Mouse (Mus musculus) stomach, postnatal 0 days (tissue): ENCODE results near the gene 9330159F19Rik. TPM values are rescaled to one million over a fixed set of nuclear protein-coding genes. Genes with fewer than 3 reads are reported as not detected.
A peak's percentile ranks its signal among the peaks of the same experiment; 100 is the strongest.

Experiments
- ATAC-seq: fragments of 200-750 bp; cut with Nextera tagmentation; 2 replicates; pipeline ENCODE4 v1.8.0; 2017; ENCODE audit not compliant: low FRiP score, low TSS enrichment
- DNase-seq: peaks from one replicate; pipeline ENCODE4 v3.0.0-alpha.2; 2016; ENCODE audit warnings: low spot score
- H3K27ac ChIP-seq: fragments of 300-500 bp; sonication (generic); replicated peaks from 2 replicates; pipeline ENCODE4 v1.5.1; 2014; ENCODE audit warnings: mild to moderate bottlenecking, control low read depth
- H3K27me3 ChIP-seq: fragments of 300-500 bp; sonication (generic); 2 replicates; pipeline ENCODE4 v1.6.1; 2014; ENCODE audit warnings: low read length; ENCODE audit not compliant: control insufficient read depth, insufficient read depth
- H3K36me3 ChIP-seq: fragments of 300-500 bp; sonication (generic); 2 replicates; pipeline ENCODE4 v1.6.1; 2014; ENCODE audit warnings: low read length, mixed read lengths; ENCODE audit not compliant: control insufficient read depth, insufficient read depth
- H3K4me1 ChIP-seq: fragments of 300-500 bp; sonication (generic); replicated peaks from 2 replicates; pipeline ENCODE4 v1.6.1; 2014; ENCODE audit warnings: antibody characterized with exemption; ENCODE audit not compliant: control insufficient read depth, insufficient read depth
- H3K4me2 ChIP-seq: fragments of 300-500 bp; sonication (generic); replicated peaks from 2 replicates; pipeline ENCODE4 v1.6.1; 2014; ENCODE audit warnings: low read depth, mild to moderate bottlenecking, control low read depth, moderate library complexity
- H3K4me3 ChIP-seq: fragments of 300-500 bp; sonication (generic); 2 replicates; pipeline ENCODE4 v1.5.1; 2014; ENCODE audit warnings: low read depth, low read length, control low read depth
- H3K9ac ChIP-seq: fragments of 300-500 bp; sonication (generic); 2 replicates; pipeline ENCODE4 v1.6.1; 2014; ENCODE audit warnings: mild to moderate bottlenecking, low read length, control low read depth, mixed read lengths
- H3K9me3 ChIP-seq: fragments of 300-500 bp; sonication (generic); 2 replicates; pipeline ENCODE4 v1.6.1; 2016; ENCODE audit warnings: low read length; ENCODE audit not compliant: control insufficient read depth
- CTCF ChIP-seq: IDR thresholded peaks from 2 replicates; pipeline ENCODE4 v1.5.1; 2016; ENCODE audit warnings: antibody characterized with exemption, low read depth, mild to moderate bottlenecking, moderate library complexity
- EP300 ChIP-seq: optimal IDR thresholded peaks from 2 replicates; pipeline ENCODE3; 2016; ENCODE audit warnings: antibody characterized with exemption
- whole genome bisulfite sequencing: fragments of 180-500 bp; shearing (Covaris S2); extraction: QIAGEN DNeasy Blood & Tissue Kit; methylation state at CpG from one replicate; pipeline ENCODE4 v1.1.7; 2014; 5-methylcytosine and 5-hydroxymethylcytosine counted together
- polyA plus RNA-seq: library from polyadenylated mRNA; unstranded; fragments of >200 nt; fragmentation: Nextera tagmentation; extraction: Ambion mirVana; gene quantifications from 2 replicates; pipeline ENCODE4 v1.2.1, GENCODE M21; 2015

Gene 9330159F19Rik
- polyA plus RNA-seq, 1 experiment from 2014 or later: 3.5 TPM

- H3K36me3 ChIP-seq: no peaks in the 10 kb centered on the region
- H3K9me3 ChIP-seq: no peaks in the 10 kb centered on the region
- H3K27ac ChIP-seq: no peak overlapping the region
- H3K4me3 ChIP-seq: no peak overlapping the region
- no peak overlapping the region for H3K9ac ChIP-seq
- ATAC-seq: no peak
- no peak for DNase-seq
- no peak for TF ChIP-seq CTCF
- no peak for TF ChIP-seq EP300
- H3K4me1 ChIP-seq: no peaks in the 10 kb centered on the region
- H3K4me2 ChIP-seq: no peak overlapping the region
- 89% methylated on average over 3 of the region's 3 CpGs for WGBS
- no peaks in the 10 kb centered on the region for H3K27me3 ChIP-seq
Observed at GRCm38 (mm10) chr10:29180210-29180609, 31.2 kb upstream of the 9330159F19Rik start.

- H3K36me3 ChIP-seq: no peaks in the 10 kb centered on the region
- H3K27ac ChIP-seq: no peak overlapping the region
- DNase-seq: no peak
- no peak overlapping the region for H3K9ac ChIP-seq
- H3K4me2 ChIP-seq: no peak overlapping the region
- TF ChIP-seq CTCF (no peak), EP300 (no peak)
- ATAC-seq: no peak
- 83% methylated on average over 2 of the region's 2 CpGs for WGBS
- H3K27me3 ChIP-seq: no peaks in the 10 kb centered on the region
- H3K4me3 ChIP-seq: no peak overlapping the region
- H3K9me3 ChIP-seq: no peaks in the 10 kb centered on the region
- no peaks in the 10 kb centered on the region for H3K4me1 ChIP-seq
Observed at GRCm38 (mm10) chr10:29181046-29181445, 30.4 kb upstream of the 9330159F19Rik start.

GRCm38 (mm10) chr10:29193769-29194168 lies 17.6 kb upstream of the 9330159F19Rik start:
- H3K4me1 ChIP-seq: no peaks in the 10 kb centered on the region
- H3K4me3 ChIP-seq: no peak overlapping the region
- no peak overlapping the region for H3K4me2 ChIP-seq
- no peaks in the 10 kb centered on the region for H3K36me3 ChIP-seq
- no peak overlapping the region for H3K9ac ChIP-seq
- ATAC-seq: no peak
- DNase-seq: no peak
- no peak for TF ChIP-seq EP300
- no peak for TF ChIP-seq CTCF
- no peaks in the 10 kb centered on the region for H3K9me3 ChIP-seq
- H3K27ac ChIP-seq: no peak overlapping the region
- H3K27me3 ChIP-seq: no peaks in the 10 kb centered on the region

- Histone ChIP-seq H3K36me3 (no peaks in the 10 kb centered on the region), H3K9me3 (no peaks in the 10 kb centered on the region), H3K27me3 (no peaks in the 10 kb centered on the region), H3K4me1 (no peaks in the 10 kb centered on the region), H3K4me3 (no peak overlapping the region), H3K9ac (no peak overlapping the region), H3K4me2 (no peak overlapping the region), H3K27ac (no peak overlapping the region)
- TF ChIP-seq CTCF (no peak), EP300 (no peak)
- DNase-seq (no peak), ATAC-seq (no peak)
- 96% methylated on average over 33 of the region's 33 CpGs for WGBS
Observed at GRCm38 (mm10) chr10:29196811-29197210, 14.6 kb upstream of the 9330159F19Rik start.

GRCm38 (mm10) chr10:29198642-29199041 lies 12.8 kb upstream of the 9330159F19Rik start, which contains the start of gene Gm49353:
Gm49353 (plus strand) TSS chr10:29198954.
- Histone ChIP-seq H3K36me3 (no peaks in the 10 kb centered on the region), H3K4me3 (no peak within 1 kb of the TSS), H3K27ac (no peak within 1 kb of the TSS), H3K9me3 (no peaks in the 10 kb centered on the region), H3K4me2 (no peak within 1 kb of the TSS), H3K27me3 (no peaks in the 10 kb centered on the region), H3K9ac (no peak within 1 kb of the TSS), H3K4me1 (no peaks in the 10 kb centered on the region)
- DNase-seq (no peak), ATAC-seq (no peak)
- TF ChIP-seq EP300 (no peak), CTCF (no peak)
- 83% methylated on average over 7 of the region's 7 CpGs for WGBS

GRCm38 (mm10) chr10:29199835-29200234 lies 11.6 kb upstream of the 9330159F19Rik start:
- H3K27me3 ChIP-seq: no peaks in the 10 kb centered on the region
- ATAC-seq: no peak
- TF ChIP-seq CTCF: 0 out of 2 replicates have a peak, but pooled peaks have one; percentile 7
- no peak for TF ChIP-seq EP300
- no peak overlapping the region for H3K27ac ChIP-seq
- no peaks in the 10 kb centered on the region for H3K36me3 ChIP-seq
- no peak for DNase-seq
- no peak overlapping the region for H3K4me3 ChIP-seq
- WGBS: 70% methylated on average over 3 of the region's 3 CpGs
- H3K4me1 ChIP-seq: no peaks in the 10 kb centered on the region
- no peak overlapping the region for H3K4me2 ChIP-seq
- no peaks in the 10 kb centered on the region for H3K9me3 ChIP-seq
- no peak overlapping the region for H3K9ac ChIP-seq
